Mouse (Mus musculus) frontal cortex, adult (tissue): ENCODE data around the gene Piezo1.

Source experiments
- ATAC-seq: cut with Nextera tagmentation; 2 replicates; pipeline ENCODE4 v1.9.2; 2017; ENCODE audit warnings: mild to moderate bottlenecking, moderate library complexity, mixed read lengths; ENCODE audit not compliant: low TSS enrichment

Piezo1 gene

DNA sequence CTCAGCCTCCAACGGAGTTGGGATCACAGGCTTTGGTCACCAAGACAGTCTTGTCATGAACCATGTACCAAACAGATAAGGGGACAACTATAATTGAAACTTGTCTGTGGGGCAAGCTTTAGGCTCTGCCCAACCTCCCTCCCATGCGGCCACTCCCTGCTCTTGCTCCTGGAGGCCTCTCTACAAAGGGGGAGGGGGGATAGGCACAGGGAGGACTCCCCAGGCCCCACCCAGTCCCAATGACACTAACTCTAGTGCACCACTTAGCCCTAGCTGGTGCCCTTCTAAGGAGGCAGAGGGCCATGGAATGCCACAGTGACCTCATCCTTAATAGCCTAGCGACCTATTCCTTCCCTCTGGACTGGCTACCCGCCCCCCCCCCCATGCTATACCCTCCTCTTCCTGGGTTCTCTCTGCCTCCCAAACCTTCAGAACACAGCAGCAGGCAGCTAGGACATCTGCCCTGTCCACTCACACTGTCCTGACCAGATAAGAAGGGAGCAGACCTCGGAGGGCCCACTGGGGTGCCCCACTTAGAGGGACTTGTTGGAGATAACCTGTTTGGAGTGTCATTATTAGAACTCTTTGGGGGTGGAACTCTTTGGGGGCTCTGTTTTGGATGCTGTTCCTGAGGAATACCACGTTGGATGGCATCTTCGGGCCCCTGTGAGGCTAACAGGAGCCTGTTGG, 4.9 kb downstream of the Piezo1 start:
- no peak for ATAC-seq

- ATAC-seq = no peak
Measured at GRCm38 (mm10) chr8:122544138-122544537, 7.0 kb downstream of the Piezo1 start.

DNA sequence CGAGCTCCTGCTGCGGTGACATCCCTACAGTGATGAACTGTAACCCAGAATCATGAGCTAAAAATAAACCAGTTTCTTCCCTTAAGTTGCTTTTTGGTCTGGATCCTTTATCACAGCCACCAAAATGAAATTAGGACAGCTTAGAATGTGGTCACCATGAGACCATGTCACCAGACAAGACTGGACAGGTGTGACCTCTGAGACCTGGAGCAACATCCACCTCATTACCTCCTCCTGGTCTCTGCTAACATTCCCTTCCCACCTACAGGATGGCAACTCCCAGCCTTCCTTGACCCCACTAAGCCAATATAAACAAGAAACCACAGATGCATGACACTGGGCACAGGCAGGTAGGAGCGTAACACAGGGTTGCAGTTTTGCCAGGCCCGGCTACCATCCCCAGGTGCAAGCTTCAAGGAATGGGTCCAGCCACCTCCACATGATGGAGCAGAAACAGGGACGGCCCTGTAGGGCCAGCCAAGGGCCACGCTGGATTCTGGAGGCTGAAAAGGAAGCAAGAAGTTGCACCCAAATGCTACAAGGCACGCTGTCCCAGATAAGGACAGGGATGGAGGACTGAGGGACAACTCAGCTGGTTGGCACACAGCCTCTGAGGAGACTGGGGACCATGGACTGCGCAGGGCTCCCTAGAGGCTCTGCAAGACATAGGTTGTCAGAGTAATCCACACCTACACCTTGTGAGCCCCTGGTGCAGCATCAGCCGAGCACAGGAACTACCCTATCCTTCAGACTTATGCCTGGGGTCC, 12.6 kb downstream of the Piezo1 start:
- no peak for ATAC-seq

DNA sequence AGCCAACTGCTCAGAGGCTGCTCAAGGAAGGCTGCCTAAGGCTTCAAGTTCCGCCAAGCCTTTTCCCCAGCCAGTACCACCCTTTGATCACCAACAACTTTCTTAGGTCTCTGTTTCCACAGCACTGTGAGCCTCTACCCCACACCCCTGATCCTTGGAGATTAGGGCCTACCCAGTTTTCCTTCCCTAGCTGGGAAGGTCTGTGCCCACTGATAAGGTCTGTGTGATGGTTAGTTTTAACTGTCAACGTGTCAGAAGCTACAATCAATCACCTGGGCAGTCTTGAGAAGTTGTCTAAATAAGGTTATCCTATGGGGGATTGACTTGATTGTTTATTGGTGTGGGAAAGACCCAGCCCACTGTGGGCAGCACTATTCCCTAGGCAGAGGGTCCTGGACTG, 13.3 kb downstream of the Piezo1 start:
- no peak for ATAC-seq

- ATAC-seq = no peak; the same call in 1 of the 2 replicates
Measured at GRCm38 (mm10) chr8:122537033-122537432, 14.1 kb downstream of the Piezo1 start.

DNA sequence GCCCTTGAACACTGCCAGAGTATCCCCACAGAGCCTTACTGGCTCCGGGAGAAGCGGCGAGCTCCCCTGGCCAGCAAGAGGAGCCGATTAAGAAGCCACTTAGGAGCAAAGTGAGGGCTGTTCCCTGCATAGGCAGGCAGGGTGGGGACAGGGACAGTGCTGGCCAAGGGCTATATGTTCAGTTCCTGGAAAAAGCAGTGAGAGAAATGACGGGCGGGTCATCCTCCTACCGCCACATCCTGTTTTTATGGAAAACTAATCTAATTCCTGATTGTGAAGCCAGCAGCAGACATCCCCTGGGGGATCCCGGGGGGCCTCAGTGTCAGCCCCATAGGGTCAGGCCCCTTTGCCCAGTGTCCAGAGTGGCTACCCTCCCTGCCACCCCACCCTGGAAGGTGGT, 19.8 kb downstream of the Piezo1 start:
- no peak for ATAC-seq

- no peak for ATAC-seq
Measured at GRCm38 (mm10) chr8:122529159-122529558, 22.0 kb downstream of the Piezo1 start.

GRCm38 (mm10) chr8:122527937-122528336, 23.2 kb downstream of the Piezo1 start:
- ATAC-seq = no peak

DNA sequence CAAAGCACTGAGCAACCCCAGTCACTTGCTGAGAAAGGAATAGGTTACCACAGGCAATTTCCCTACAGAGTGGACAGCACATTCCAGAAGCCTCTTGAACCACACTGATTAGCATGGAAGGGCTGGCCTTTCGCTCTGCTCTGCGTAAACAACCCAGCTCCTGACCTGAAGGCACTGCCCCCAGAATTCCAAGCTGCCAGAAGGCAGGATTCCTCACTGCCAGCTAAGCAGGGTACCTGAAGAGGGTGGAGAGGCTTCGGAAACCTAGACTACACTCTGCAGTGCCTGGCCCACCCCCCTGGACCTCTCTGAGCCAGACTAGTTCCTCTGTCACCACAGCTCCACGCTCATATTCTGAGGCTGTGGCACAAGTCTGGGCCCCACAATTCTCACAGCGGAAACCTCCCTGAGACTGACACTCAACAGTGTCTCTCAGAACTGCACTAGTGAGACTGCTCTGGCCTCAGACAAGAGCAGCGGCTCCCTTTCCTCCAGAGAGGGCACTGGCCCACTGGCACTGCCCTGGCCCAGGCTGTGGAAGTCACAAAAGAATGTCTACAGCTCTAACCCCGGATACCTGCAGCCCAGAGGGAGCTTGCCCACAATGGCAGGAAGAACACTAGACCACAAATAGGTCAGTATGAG, 24.5 kb downstream of the Piezo1 start:
- no peak for ATAC-seq

GRCm38 (mm10) chr8:122526084-122526483, 25.0 kb downstream of the Piezo1 start:
- no peak for ATAC-seq

- no peak for ATAC-seq
Measured at GRCm38 (mm10) chr8:122525004-122525403, 26.1 kb downstream of the Piezo1 start.

DNA sequence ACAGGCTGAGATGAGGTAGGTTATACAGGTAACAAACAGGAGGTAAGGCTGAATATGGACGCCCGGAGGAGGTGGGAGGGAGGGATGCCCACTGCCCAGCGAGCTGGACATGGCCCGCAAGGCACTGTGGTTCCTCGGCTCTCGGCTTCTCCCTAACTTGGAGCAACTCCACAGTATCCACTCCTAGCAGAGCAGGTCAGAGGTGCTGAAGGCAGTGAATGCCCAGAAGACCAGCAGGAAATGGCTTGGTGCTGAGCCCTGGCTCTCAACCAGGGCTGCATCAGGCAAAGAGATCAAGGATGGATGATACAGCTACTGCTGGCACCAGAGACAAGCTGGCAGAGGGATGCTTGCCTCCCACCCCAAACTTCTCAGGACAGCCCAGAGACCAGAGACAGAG, 26.6 kb downstream of the Piezo1 start:
- ATAC-seq = no peak

- peak; percentile 50 for ATAC-seq
Measured at GRCm38 (mm10) chr8:122523652-122524360, 27.3 kb downstream of the Piezo1 start.

GRCm38 (mm10) chr8:122522796-122523651, 28.1 kb downstream of the Piezo1 start:
- no peak for ATAC-seq

DNA sequence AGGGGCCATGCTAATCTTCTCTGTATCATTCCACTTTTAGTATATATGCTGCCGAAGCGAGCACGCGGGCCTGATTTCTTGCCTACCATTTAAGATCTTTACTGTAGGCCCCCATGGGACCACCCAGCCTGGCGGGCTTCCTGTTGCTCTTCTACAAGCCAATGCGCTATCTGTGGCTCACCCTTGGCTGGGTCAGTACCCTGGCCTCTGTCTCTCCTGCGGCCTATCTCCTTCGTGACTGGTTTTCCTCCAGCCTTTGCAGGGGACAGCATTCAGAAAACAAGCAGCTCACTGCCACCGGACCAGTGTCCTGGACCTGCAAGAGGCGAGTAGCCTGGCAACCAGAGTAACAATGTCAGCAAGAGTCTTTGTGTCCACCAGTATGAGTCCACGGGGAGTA, 30.5 kb downstream of the Piezo1 start:
- ATAC-seq = no peak

- no peak for ATAC-seq
Measured at GRCm38 (mm10) chr8:122517541-122518190, 33.5 kb downstream of the Piezo1 start.

GRCm38 (mm10) chr8:122515699-122516098, 35.4 kb downstream of the Piezo1 start:
- ATAC-seq = no peak

- no peak for ATAC-seq
Measured at GRCm38 (mm10) chr8:122512392-122512791, 38.7 kb downstream of the Piezo1 start.

- ATAC-seq = no peak
Measured at GRCm38 (mm10) chr8:122511552-122511951, 39.6 kb downstream of the Piezo1 start.

GRCm38 (mm10) chr8:122500856-122501255, 50.3 kb downstream of the Piezo1 start:
- ATAC-seq = peak; percentile 74

DNA sequence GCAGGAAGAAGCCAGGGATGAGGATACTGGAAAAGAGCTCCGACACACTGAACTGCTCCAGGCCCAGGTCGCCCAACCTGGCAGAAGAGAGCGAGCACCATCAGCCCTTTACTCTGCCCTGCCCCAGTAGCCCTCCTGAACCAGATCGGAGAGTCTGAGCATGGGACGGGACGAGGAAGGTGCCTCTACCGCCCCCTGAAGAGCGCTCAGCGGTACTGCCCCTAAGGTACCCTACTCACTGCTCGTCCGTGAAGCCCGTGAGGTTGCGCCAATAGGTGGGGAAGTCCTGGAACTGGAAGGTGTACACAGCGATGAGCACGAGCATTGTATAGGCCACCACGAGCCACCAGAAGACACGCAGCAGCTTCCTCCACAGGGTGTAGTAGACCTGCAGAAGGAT, 53.2 kb downstream of the Piezo1 start:
- ATAC-seq = no peak
